ENCODE assay signal across 9 mouse cellular contexts in genomic region chr12:11391244-11391949, GRCm38 (mm10). TPM values are rescaled to one million over a fixed set of nuclear protein-coding genes. Genes with fewer than 3 reads are reported as not detected.
DNase-seq lines count a peak whose midpoint lies in the region; ATAC-seq and TF ChIP-seq lines count a peak whose summit lies in the region.
"Had no signal": no experiment of that assay in that cellular context is flagged by ENCODE, and none has a peak within 500 bp of the region (broad histone marks: within the 10 kb centered on the region; RNA-seq: fewer than 3 reads in every experiment).

No protein-coding gene starts in this region.

- peak overlapping the region; percentile 47 for H3K27ac ChIP-seq in heart, embryonic 15.5 days
- H3K27ac ChIP-seq in limb, embryonic 14.5 days (replicated peaks; ENCODE audit: low read depth, low read length): 0 out of 2 replicates have a peak overlapping the region, but pooled peaks have one; percentile 8
- H3K27ac ChIP-seq: neural tube, embryonic 12.5 days had no signal

- peak; percentile 24 for DNase-seq in ovary, postnatal 14 days (ENCODE audit: low spot score)
- no peak for DNase-seq in ovary, adult 18-20 months (ENCODE audit: low spot score)
- peak; percentile 78 for DNase-seq in cerebellum, adult 9-11 months
- DNase-seq in limb, embryonic 14.5 days (ENCODE audit: low spot score): peak; percentile 91
- DNase-seq in testis, postnatal 10 days (ENCODE audit: low spot score): peak; percentile 53

- H3K27me3 ChIP-seq in heart, embryonic 15.5 days: no peaks in the 10 kb centered on the region
- no peaks in the 10 kb centered on the region for H3K27me3 ChIP-seq in limb, embryonic 14.5 days (ENCODE audit: control insufficient read depth, insufficient read depth, low read length)
- H3K27me3 ChIP-seq: neural tube, embryonic 12.5 days had no signal

- H3K9me3 ChIP-seq in heart, embryonic 15.5 days (replicated peaks): no peaks in the 10 kb centered on the region
- no peaks in the 10 kb centered on the region for H3K9me3 ChIP-seq in limb, embryonic 14.5 days (ENCODE audit: control insufficient read depth, low read length)
- H3K9me3 ChIP-seq: neural tube, embryonic 12.5 days had no signal

- ATAC-seq in heart, embryonic 15.5 days (replicated peaks; ENCODE audit: insufficient number of reproducible peaks, insufficient read depth, low FRiP score, low read depth): peak; percentile 85
- peak; percentile 91 for ATAC-seq in limb, embryonic 14.5 days (ENCODE audit: low FRiP score, low read depth)
- ATAC-seq in erythroblast, adult 5-6 weeks (replicated peaks; ENCODE audit: low FRiP score, poor library complexity, severe bottlenecking): no peak

- H3K4me3 ChIP-seq in heart, embryonic 15.5 days: no peak overlapping the region
- no peak overlapping the region for H3K4me3 ChIP-seq in limb, embryonic 14.5 days (replicated peaks; ENCODE audit: low read length)
- H3K4me3 ChIP-seq: neural tube, embryonic 12.5 days had no signal

- 20% methylated on average over 7 of the region's 7 CpGs for WGBS in heart, embryonic 15.5 days
- 25% methylated on average over 7 of the region's 7 CpGs for WGBS in limb, embryonic 14.5 days

- H3K9ac ChIP-seq in heart, embryonic 15.5 days: no peak overlapping the region
- H3K9ac ChIP-seq in limb, embryonic 14.5 days (ENCODE audit: low read depth, low read length, severe bottlenecking): no peak overlapping the region
- H3K9ac ChIP-seq: neural tube, embryonic 12.5 days had no signal

- H3K36me3 ChIP-seq in heart, embryonic 15.5 days: no peaks in the 10 kb centered on the region
- no peaks in the 10 kb centered on the region for H3K36me3 ChIP-seq in limb, embryonic 14.5 days (ENCODE audit: control insufficient read depth, insufficient read depth, low read length)
- H3K36me3 ChIP-seq: neural tube, embryonic 12.5 days had no signal

- no peak for TF ChIP-seq POLR2A in limb, embryonic 14.5 days (IDR thresholded peaks at IDR 0.05; ENCODE audit: borderline replicate concordance, extremely low read depth, insufficient read depth, insufficient read length)

- peaks cover 18% of the 10 kb centered on the region for H3K4me1 ChIP-seq in heart, embryonic 15.5 days (replicated peaks)
- peaks cover 17% of the 10 kb centered on the region for H3K4me1 ChIP-seq in limb, embryonic 14.5 days (ENCODE audit: control insufficient read depth, insufficient read depth, low read length)
- H3K4me1 ChIP-seq: neural tube, embryonic 12.5 days had no signal

- peak overlapping the region; percentile 12; the same call in 1 of the 2 replicates for H3K4me2 ChIP-seq in heart, embryonic 15.5 days
- no peak overlapping the region for H3K4me2 ChIP-seq in limb, embryonic 14.5 days (replicated peaks; ENCODE audit: low read depth, low read length, severe bottlenecking)
- H3K4me2 ChIP-seq: neural tube, embryonic 12.5 days had no signal

RNA-seq across cellular contexts. Expression of gene Vsnl1, which starts 45.0 kb away (rescaled TPM):
- 9.0 and 9.9 TPM in 2 replicates for polyA plus RNA-seq in heart, embryonic 15.5 days (2015; fragmentation: Nextera tagmentation; extraction: Ambion mirVana)
- polyA plus RNA-seq in limb, embryonic 14.5 days (2012; rRNA removed): 1.4 and 1.6 TPM in 2 replicates
- polyA plus RNA-seq in limb, embryonic 14.5 days (2014; fragmentation: Nextera tagmentation; extraction: Ambion mirVana): 1.8 TPM in 2 replicates
- total RNA-seq in erythroblast, adult 5-6 weeks (2015; ENCODE audit: low replicate concordance): not detected in 2 replicates
- 0.42 TPM in 1 of 2 replicates, not detected in the other for total RNA-seq in erythroblast, adult 5-6 weeks (2017; ENCODE audit: low replicate concordance)
- total RNA-seq: common myeloid progenitor, adult 5-6 weeks had no signal
